Mouse (Mus musculus): Measurements from ENCODE around the gene Smarcad1. TPM values are rescaled to one million over a fixed set of nuclear protein-coding genes. Genes with fewer than 3 reads are reported as not detected.
"Not testable (repeated sequence)": the region's sequence is repeated elsewhere in the genome, so short reads cannot be mapped to it uniquely, and the experiment has no call there.

The Smarcad1 gene
- 19.3 and 25.0 TPM in 2 replicates for total RNA-seq (2014; rRNA removed; ENCODE audit: low replicate concordance)
- 31.9 and 34.4 TPM in 2 replicates for polyA plus RNA-seq (2015; fragmentation: Nextera tagmentation; extraction: Ambion mirVana)

GRCm38 (mm10) chr6:65042491-65043171 is at the start of gene Smarcad1:
Smarcad1 (plus strand) TSS chr6:65042583.
- ATAC-seq (ENCODE audit: insufficient read depth, low read depth) (peak; percentile 92), DNase-seq (ENCODE audit: low spot score) (peak; percentile 94)
- peak within 1 kb of the TSS; percentile 74 for H3K4me2 ChIP-seq (ENCODE audit: low read depth, low read length)
- H3K9ac ChIP-seq (replicated peaks; ENCODE audit: low read depth, low read length) = peak within 1 kb of the TSS; percentile 93
- no peaks in the 10 kb centered on the region for H3K4me1 ChIP-seq (ENCODE audit: control insufficient read depth, insufficient read depth)
- under 1% methylated on average over 79 of the region's 81 CpGs for WGBS
- peaks cover 23% of the 10 kb centered on the region for H3K36me3 ChIP-seq (replicated peaks; ENCODE audit: control insufficient read depth, insufficient read depth, low read length)
- H3K27ac ChIP-seq (ENCODE audit: low read depth) = peak within 1 kb of the TSS; percentile 96
- peak within 1 kb of the TSS; percentile 83 for H3K4me3 ChIP-seq (ENCODE audit: low read depth, low read length)
- H3K9me3 ChIP-seq (replicated peaks; ENCODE audit: control insufficient read depth, low read length) = no peaks in the 10 kb centered on the region
- no peak for TF ChIP-seq CTCF (IDR thresholded peaks at IDR 0.05; ENCODE audit: low read depth)
- TF ChIP-seq EP300 (IDR thresholded peaks at IDR 0.05; ENCODE audit: low read depth) = no peak
- H3K27me3 ChIP-seq (ENCODE audit: control insufficient read depth, insufficient read depth, low read length) = no peaks in the 10 kb centered on the region

GRCm38 (mm10) chr6:64996824-64997421 is 45.5 kb upstream of the Smarcad1 start:
- Histone ChIP-seq H3K36me3 (replicated peaks; ENCODE audit: control insufficient read depth, insufficient read depth, low read length) (no peaks in the 10 kb centered on the region), H3K4me3 (ENCODE audit: low read depth, low read length) (no peak overlapping the region), H3K9ac (replicated peaks; ENCODE audit: low read depth, low read length) (no peak overlapping the region), H3K4me2 (ENCODE audit: low read depth, low read length) (no peak overlapping the region), H3K9me3 (replicated peaks; ENCODE audit: control insufficient read depth, low read length) (no peaks in the 10 kb centered on the region), H3K4me1 (ENCODE audit: control insufficient read depth, insufficient read depth) (no peaks in the 10 kb centered on the region), H3K27me3 (ENCODE audit: control insufficient read depth, insufficient read depth, low read length) (no peaks in the 10 kb centered on the region), H3K27ac (ENCODE audit: low read depth) (no peak overlapping the region)
- TF ChIP-seq EP300 (IDR thresholded peaks at IDR 0.05; ENCODE audit: low read depth) (no peak), CTCF (IDR thresholded peaks at IDR 0.05; ENCODE audit: low read depth) (peak; percentile 44)
- WGBS = 35% methylated on average over 13 of the region's 13 CpGs
- no peak for ATAC-seq (ENCODE audit: insufficient read depth, low read depth)
- DNase-seq (ENCODE audit: low spot score) = peak; percentile 15

GRCm38 (mm10) chr6:64997805-64998204 is 44.6 kb upstream of the Smarcad1 start:
- Histone ChIP-seq H3K36me3 (replicated peaks; ENCODE audit: control insufficient read depth, insufficient read depth, low read length) (no peaks in the 10 kb centered on the region), H3K9ac (replicated peaks; ENCODE audit: low read depth, low read length) (no peak overlapping the region), H3K4me1 (ENCODE audit: control insufficient read depth, insufficient read depth) (no peaks in the 10 kb centered on the region), H3K27ac (ENCODE audit: low read depth) (no peak overlapping the region), H3K27me3 (ENCODE audit: control insufficient read depth, insufficient read depth, low read length) (no peaks in the 10 kb centered on the region), H3K9me3 (replicated peaks; ENCODE audit: control insufficient read depth, low read length) (no peaks in the 10 kb centered on the region), H3K4me3 (ENCODE audit: low read depth, low read length) (no peak overlapping the region), H3K4me2 (ENCODE audit: low read depth, low read length) (no peak overlapping the region)
- TF ChIP-seq EP300 (IDR thresholded peaks at IDR 0.05; ENCODE audit: low read depth) (no peak), CTCF (IDR thresholded peaks at IDR 0.05; ENCODE audit: low read depth) (no peak)
- WGBS = 78% methylated on average over 2 of the region's 2 CpGs
- ATAC-seq (ENCODE audit: insufficient read depth, low read depth) (no peak), DNase-seq (ENCODE audit: low spot score) (no peak)

GRCm38 (mm10) chr6:65000757-65001156 is 41.6 kb upstream of the Smarcad1 start:
- not testable (repeated sequence) for H3K4me3 ChIP-seq (ENCODE audit: low read depth, low read length); H3K4me2 ChIP-seq (ENCODE audit: low read depth, low read length); H3K4me1 ChIP-seq (ENCODE audit: control insufficient read depth, insufficient read depth); DNase-seq (ENCODE audit: low spot score); H3K9me3 ChIP-seq (replicated peaks; ENCODE audit: control insufficient read depth, low read length); H3K9ac ChIP-seq (replicated peaks; ENCODE audit: low read depth, low read length); H3K36me3 ChIP-seq (replicated peaks; ENCODE audit: control insufficient read depth, insufficient read depth, low read length); H3K27ac ChIP-seq (ENCODE audit: low read depth); ATAC-seq (ENCODE audit: insufficient read depth, low read depth); H3K27me3 ChIP-seq (ENCODE audit: control insufficient read depth, insufficient read depth, low read length)
- 81% methylated on average over 5 of the region's 5 CpGs for WGBS

- Histone ChIP-seq H3K27ac (ENCODE audit: low read depth) (no peak overlapping the region), H3K4me2 (ENCODE audit: low read depth, low read length) (no peak overlapping the region), H3K9me3 (replicated peaks; ENCODE audit: control insufficient read depth, low read length) (no peaks in the 10 kb centered on the region), H3K4me1 (ENCODE audit: control insufficient read depth, insufficient read depth) (no peaks in the 10 kb centered on the region), H3K4me3 (ENCODE audit: low read depth, low read length) (no peak overlapping the region), H3K27me3 (ENCODE audit: control insufficient read depth, insufficient read depth, low read length) (no peaks in the 10 kb centered on the region), H3K36me3 (replicated peaks; ENCODE audit: control insufficient read depth, insufficient read depth, low read length) (no peaks in the 10 kb centered on the region), H3K9ac (replicated peaks; ENCODE audit: low read depth, low read length) (no peak overlapping the region)
- ATAC-seq (ENCODE audit: insufficient read depth, low read depth) = no peak
- DNase-seq (ENCODE audit: low spot score) = no peak
- WGBS = 60% methylated on average over 3 of the region's 3 CpGs
- TF ChIP-seq CTCF (IDR thresholded peaks at IDR 0.05; ENCODE audit: low read depth) = no peak
- no peak for TF ChIP-seq EP300 (IDR thresholded peaks at IDR 0.05; ENCODE audit: low read depth)
Measured at GRCm38 (mm10) chr6:65002196-65002595, 40.2 kb upstream of the Smarcad1 start.
